Mouse (Mus musculus) embryonic facial prominence, embryonic 13.5 days (tissue): Measurements from ENCODE around the gene Tnnc1. TPM values are rescaled to one million over a fixed set of nuclear protein-coding genes. Genes with fewer than 3 reads are reported as not detected.

Experiments used
- ATAC-seq: fragments of 200-750 bp; cut with Nextera tagmentation; 2 replicates; pipeline ENCODE4 v1.8.0; 2017; ENCODE audit warnings: low read depth; ENCODE audit not compliant: insufficient number of reproducible peaks, insufficient read depth, low FRiP score, low TSS enrichment
- H3K27ac ChIP-seq: fragments of 300-500 bp; sonication (generic); 2 replicates; pipeline ENCODE4 v1.5.1; 2015; ENCODE audit warnings: moderate library complexity, mild to moderate bottlenecking, inconsistent platforms
- H3K27me3 ChIP-seq: fragments of 300-500 bp; sonication (generic); 2 replicates; pipeline ENCODE4 v1.6.1; 2015; ENCODE audit warnings: mild to moderate bottlenecking, inconsistent platforms
- H3K36me3 ChIP-seq: fragments of 300-500 bp; sonication (generic); 2 replicates; pipeline ENCODE4 v1.6.1; 2015; ENCODE audit warnings: mild to moderate bottlenecking, inconsistent platforms
- H3K4me1 ChIP-seq: fragments of 300-500 bp; sonication (generic); 2 replicates; pipeline ENCODE4 v1.6.1; 2015; ENCODE audit warnings: inconsistent platforms
- H3K4me2 ChIP-seq: fragments of 300-500 bp; sonication (generic); 2 replicates; pipeline ENCODE4 v1.6.1; 2015; ENCODE audit warnings: moderate library complexity, mild to moderate bottlenecking, inconsistent platforms
- H3K4me3 ChIP-seq: fragments of 300-500 bp; sonication (generic); 2 replicates; pipeline ENCODE4 v1.5.1; 2015; ENCODE audit warnings: mild to moderate bottlenecking, inconsistent platforms
- H3K9ac ChIP-seq: fragments of 300-500 bp; sonication (generic); 2 replicates; pipeline ENCODE4 v1.6.1; 2015; ENCODE audit warnings: mild to moderate bottlenecking, inconsistent platforms
- H3K9me3 ChIP-seq: fragments of 300-500 bp; sonication (generic); 2 replicates; pipeline ENCODE4 v1.6.1; 2016; ENCODE audit warnings: inconsistent platforms
- WGBS: fragments of 180-500 bp; shearing (Covaris S2); methylation state at CpG from one replicate; pipeline ENCODE4 v1.1.7; 2015; ENCODE audit warnings: mixed read lengths; 5-methylcytosine and 5-hydroxymethylcytosine counted together
- polyA plus RNA-seq: library from polyadenylated mRNA; unstranded; fragments of >200 nt; fragmentation: Nextera tagmentation; extraction: Ambion mirVana; gene quantifications from 2 replicates; pipeline ENCODE4 v1.2.1, GENCODE M21; 2015

Tnnc1 gene
- polyA plus RNA-seq, 1 experiment from 2014 or later: 34.6 TPM

DNA sequence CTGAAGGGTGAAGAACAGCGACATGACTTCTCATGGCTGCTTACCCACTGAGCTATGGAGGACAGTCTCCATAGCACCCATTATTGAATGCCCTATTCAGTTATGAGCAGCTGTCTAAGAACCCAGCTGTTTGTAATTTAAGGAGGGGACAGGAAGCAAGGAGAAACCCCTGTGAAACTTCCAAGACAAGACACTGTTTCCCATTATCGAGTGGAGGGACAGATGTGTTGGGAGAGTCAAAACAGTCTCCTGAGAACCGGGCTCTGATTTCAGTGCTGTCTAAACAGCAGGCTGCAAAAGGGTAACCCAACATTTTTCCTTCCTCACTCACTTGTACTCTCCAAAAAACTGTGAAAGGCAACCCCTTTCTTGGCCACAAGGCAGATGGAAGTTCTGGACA, 32.4 kb downstream of the Tnnc1 start:
- no peak overlapping the region for H3K9ac ChIP-seq
- no peak for ATAC-seq
- H3K4me3 ChIP-seq: no peak overlapping the region
- H3K4me2 ChIP-seq: no peak overlapping the region
- 35% methylated on average over 3 of the region's 3 CpGs for WGBS
- no peaks in the 10 kb centered on the region for H3K36me3 ChIP-seq
- no peaks in the 10 kb centered on the region for H3K9me3 ChIP-seq
- H3K27ac ChIP-seq: no peak overlapping the region
- no peaks in the 10 kb centered on the region for H3K27me3 ChIP-seq
- no peaks in the 10 kb centered on the region; the same call in 1 of the 2 replicates for H3K4me1 ChIP-seq

DNA sequence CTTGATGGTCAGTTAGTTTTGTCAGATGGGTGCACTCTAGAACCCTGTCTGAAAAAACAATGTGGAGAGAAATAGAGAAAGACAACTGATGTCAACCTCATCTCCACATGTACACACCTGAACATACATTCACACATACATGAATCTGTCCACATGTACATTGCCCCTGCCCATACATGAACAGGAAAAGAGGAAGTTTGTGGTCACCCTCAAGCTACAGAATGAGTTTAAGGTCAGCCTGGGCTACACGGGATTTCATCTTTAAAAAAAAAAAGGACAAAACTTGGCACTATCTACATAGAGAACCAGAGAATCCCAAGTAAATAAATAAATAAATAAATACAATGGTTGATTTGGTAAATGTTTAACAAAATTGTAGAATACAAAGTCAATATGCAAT, 36.7 kb downstream of the Tnnc1 start:
- 73% methylated on average over 1 of the region's 1 CpGs for WGBS
- Histone ChIP-seq H3K4me1 (no peaks in the 10 kb centered on the region; the same call in 1 of the 2 replicates), H3K4me3 (no peak overlapping the region), H3K4me2 (no peak overlapping the region), H3K9me3 (no peaks in the 10 kb centered on the region), H3K9ac (no peak overlapping the region), H3K27me3 (no peaks in the 10 kb centered on the region), H3K27ac (no peak overlapping the region), H3K36me3 (no peaks in the 10 kb centered on the region)
- ATAC-seq: no peak

DNA sequence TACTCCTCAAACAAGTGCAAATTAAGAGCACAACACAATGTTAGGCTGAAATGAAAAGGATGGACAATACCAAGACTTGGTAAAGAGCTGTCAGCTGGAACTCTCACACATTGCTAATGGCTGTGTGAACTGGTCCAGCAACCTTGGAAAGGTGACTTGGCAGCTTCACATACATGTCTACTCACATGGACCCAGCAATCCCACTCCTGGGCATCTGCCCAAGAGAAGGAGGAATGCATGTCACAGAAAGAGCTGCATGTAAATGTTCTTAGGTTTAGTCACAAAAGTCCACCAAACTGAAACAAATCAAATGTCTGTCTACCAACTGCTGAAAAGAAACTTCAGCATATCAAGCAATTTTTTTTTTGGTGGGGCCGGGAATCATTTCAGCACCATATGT, 37.8 kb downstream of the Tnnc1 start:
- 78% methylated on average over 1 of the region's 1 CpGs for WGBS
- no peaks in the 10 kb centered on the region for H3K9me3 ChIP-seq

GRCm38 (mm10) chr14:31248396-31248795, 40.3 kb downstream of the Tnnc1 start:
- H3K4me3 ChIP-seq: no peak overlapping the region
- no peak overlapping the region for H3K27ac ChIP-seq
- H3K9ac ChIP-seq: no peak overlapping the region
- no peaks in the 10 kb centered on the region for H3K9me3 ChIP-seq
- H3K36me3 ChIP-seq: peaks cover 6% of the 10 kb centered on the region; the same call in 1 of the 2 replicates
- H3K4me1 ChIP-seq: peaks cover 16% of the 10 kb centered on the region
- H3K4me2 ChIP-seq: no peak overlapping the region
- no peaks in the 10 kb centered on the region for H3K27me3 ChIP-seq
- 91% methylated on average over 6 of the region's 6 CpGs for WGBS
- ATAC-seq: no peak

More for the DNA sequence above, 37.8 kb downstream of the Tnnc1 start:
- Histone ChIP-seq H3K27ac (no peak overlapping the region), H3K9ac (no peak overlapping the region), H3K4me2 (no peak overlapping the region), H3K27me3 (no peaks in the 10 kb centered on the region), H3K4me3 (no peak overlapping the region), H3K4me1 (peaks cover 7% of the 10 kb centered on the region), H3K36me3 (no peaks in the 10 kb centered on the region)
- no peak for ATAC-seq

DNA sequence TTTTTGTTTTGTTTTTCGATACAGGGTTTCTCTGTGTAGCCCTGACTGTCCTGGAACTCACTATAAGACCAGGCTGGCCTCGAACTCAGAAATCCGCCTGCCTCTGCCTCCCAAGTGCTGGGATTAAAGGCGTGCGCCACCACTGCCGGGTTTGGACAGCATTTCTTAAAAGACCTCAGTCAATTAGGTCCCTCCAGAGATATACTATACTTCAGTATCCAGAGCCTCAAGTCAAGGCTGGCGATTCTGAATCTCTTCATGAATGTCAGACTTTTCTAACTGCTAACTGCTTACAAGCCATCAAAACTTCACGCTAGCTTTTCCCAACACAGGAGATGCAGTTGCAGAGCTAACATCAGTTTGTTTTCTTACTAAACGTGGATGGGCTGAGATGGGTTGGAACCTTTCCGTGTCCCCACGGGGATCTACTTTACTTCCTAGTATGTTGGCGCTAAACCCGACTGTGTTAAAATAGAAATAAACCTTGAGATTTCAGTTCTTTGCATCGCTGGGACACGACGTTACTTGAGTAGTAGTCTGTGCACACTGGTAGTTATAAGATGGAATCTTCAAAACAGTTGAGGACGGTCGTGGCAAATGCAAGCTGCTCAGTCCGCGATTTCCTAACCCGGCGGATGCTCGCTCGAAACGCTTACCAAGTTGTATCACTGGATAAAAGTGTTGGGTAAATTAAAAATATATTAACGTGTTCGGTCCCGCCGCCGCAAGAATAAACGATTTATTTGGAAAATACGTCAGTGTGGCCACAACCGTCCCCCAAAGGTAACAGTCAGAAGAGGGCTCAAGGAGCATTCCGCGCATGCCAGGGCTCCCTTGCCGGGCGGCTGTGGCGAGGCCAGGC, 42.3 kb downstream of the Tnnc1 start:
- Histone ChIP-seq H3K9ac (peak overlapping the region; percentile 97), H3K36me3 (peaks cover 27% of the 10 kb centered on the region), H3K4me2 (peak overlapping the region; percentile 83), H3K27me3 (no peaks in the 10 kb centered on the region), H3K27ac (peak overlapping the region; percentile 95), H3K9me3 (no peaks in the 10 kb centered on the region), H3K4me1 (peaks cover 16% of the 10 kb centered on the region), H3K4me3 (peak overlapping the region; percentile 97)
- no peak; the same call in 1 of the 2 replicates for ATAC-seq
- 20% methylated on average over 38 of the region's 38 CpGs for WGBS

DNA sequence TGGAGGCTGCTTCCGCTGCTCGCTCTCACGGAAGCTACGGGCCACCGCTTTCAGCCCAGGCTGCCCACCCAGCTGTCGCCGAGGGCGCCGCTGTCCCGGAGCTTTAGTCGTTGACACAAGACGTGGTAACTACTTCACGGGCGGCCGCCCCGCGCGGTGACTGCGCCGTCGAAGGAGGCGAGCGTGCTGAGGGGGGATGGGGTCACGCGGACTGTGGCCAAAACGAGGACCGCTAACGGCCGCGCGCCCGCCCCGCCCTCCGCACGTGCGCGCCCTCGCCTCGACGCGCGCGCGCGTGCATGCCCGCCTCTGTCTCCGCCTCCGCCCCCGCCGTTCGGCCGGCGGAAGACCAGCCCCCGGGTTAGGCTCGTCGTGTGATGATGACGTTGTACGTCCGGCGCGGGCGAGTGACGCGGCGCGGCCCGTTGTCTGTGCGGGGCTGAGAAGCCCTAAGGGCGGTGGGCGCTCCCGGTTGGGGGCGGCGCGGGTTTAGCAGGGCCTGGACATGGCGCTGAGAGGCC, 43.0 kb downstream of the Tnnc1 start, which contains the start of the genes Phf7 and Bap1:
Gene Phf7 (minus strand): TSS at position 234 of the 521 bp plus-strand sequence.
Gene Bap1 (plus strand): TSS at position 367 of the 521 bp plus-strand sequence.
- Histone ChIP-seq H3K4me2 (peak within 1 kb of the TSS; percentile 83), H3K4me1 (peaks cover 16% of the 10 kb centered on the region), H3K9ac (peak within 1 kb of the TSS; percentile 97), H3K27ac (peak within 1 kb of the TSS; percentile 95), H3K36me3 (peaks cover 34% of the 10 kb centered on the region), H3K4me3 (peak within 1 kb of the TSS; percentile 97), H3K27me3 (no peaks in the 10 kb centered on the region), H3K9me3 (no peaks in the 10 kb centered on the region)
- WGBS: under 1% methylated on average over 75 of the region's 75 CpGs
- ATAC-seq: peak; percentile 90

- H3K4me3 ChIP-seq: peak overlapping the region; percentile 97
- peaks cover 16% of the 10 kb centered on the region for H3K4me1 ChIP-seq
- peak overlapping the region; percentile 83 for H3K4me2 ChIP-seq
- no peak for ATAC-seq
- H3K36me3 ChIP-seq: peaks cover 38% of the 10 kb centered on the region
- H3K27me3 ChIP-seq: no peaks in the 10 kb centered on the region
- WGBS: under 1% methylated on average over 18 of the region's 18 CpGs
- H3K27ac ChIP-seq: peak overlapping the region; percentile 76
- no peaks in the 10 kb centered on the region for H3K9me3 ChIP-seq
- peak overlapping the region; percentile 97 for H3K9ac ChIP-seq
These were observed 43.5 kb downstream of the Tnnc1 start for GRCm38 (mm10) chr14:31251626-31252025.

- H3K9me3 ChIP-seq: no peaks in the 10 kb centered on the region
- H3K9ac ChIP-seq: peak overlapping the region; percentile 97
- no peak for ATAC-seq
- peak overlapping the region; percentile 83 for H3K4me2 ChIP-seq
- no peaks in the 10 kb centered on the region for H3K27me3 ChIP-seq
- 0 out of 2 replicates have a peak overlapping the region, but pooled peaks have one; percentile 76 for H3K27ac ChIP-seq
- H3K4me3 ChIP-seq: peak overlapping the region; percentile 97
- 88% methylated on average over 5 of the region's 5 CpGs for WGBS
- peaks cover 43% of the 10 kb centered on the region for H3K36me3 ChIP-seq
- peaks cover 16% of the 10 kb centered on the region for H3K4me1 ChIP-seq
These were observed 44.0 kb downstream of the Tnnc1 start for GRCm38 (mm10) chr14:31252091-31252490.

DNA sequence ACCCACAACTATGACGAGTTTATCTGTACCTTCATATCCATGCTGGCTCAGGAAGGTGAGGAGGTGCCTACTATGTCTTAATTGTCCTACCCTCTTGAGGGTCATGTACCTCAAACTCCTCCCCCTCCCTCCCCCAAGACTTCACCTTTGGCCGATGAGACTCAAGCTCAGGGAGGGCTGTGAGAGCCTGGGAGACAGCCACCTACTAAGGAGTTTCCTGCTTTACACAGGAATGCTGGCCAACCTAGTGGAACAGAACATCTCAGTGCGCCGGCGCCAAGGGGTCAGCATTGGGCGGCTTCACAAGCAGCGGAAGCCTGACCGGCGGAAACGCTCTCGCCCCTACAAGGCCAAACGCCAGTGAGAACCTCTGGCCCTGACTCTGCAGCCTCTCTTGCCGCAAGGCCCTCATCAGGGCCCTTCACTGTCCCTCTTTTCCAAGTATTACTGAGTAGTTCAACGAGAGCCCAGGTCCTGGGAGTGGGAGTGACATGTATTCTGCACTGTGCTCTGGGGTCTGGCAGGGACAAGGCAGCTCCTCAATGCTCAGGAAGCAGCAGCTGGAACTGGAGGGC, 50.5 kb downstream of the Tnnc1 start:
- WGBS: 95% methylated on average over 14 of the region's 14 CpGs
- H3K36me3 ChIP-seq: peaks cover 99% of the 10 kb centered on the region
- no peaks in the 10 kb centered on the region for H3K27me3 ChIP-seq
- H3K9ac ChIP-seq: no peak overlapping the region
- H3K9me3 ChIP-seq: no peaks in the 10 kb centered on the region
- H3K4me1 ChIP-seq: no peaks in the 10 kb centered on the region
- no peak overlapping the region for H3K4me2 ChIP-seq
- H3K27ac ChIP-seq: no peak overlapping the region
- ATAC-seq: no peak
- H3K4me3 ChIP-seq: no peak overlapping the region

- peaks cover 84% of the 10 kb centered on the region for H3K36me3 ChIP-seq
- ATAC-seq: no peak
- WGBS: 95% methylated on average over 4 of the region's 4 CpGs
These were observed 52.3 kb downstream of the Tnnc1 start for GRCm38 (mm10) chr14:31260374-31260773.

GRCm38 (mm10) chr14:31260932-31261331, 52.8 kb downstream of the Tnnc1 start:
- H3K4me3 ChIP-seq: no peak overlapping the region
- 94% methylated on average over 9 of the region's 9 CpGs for WGBS
- no peak for ATAC-seq
- H3K27me3 ChIP-seq: no peaks in the 10 kb centered on the region
- no peak overlapping the region for H3K4me2 ChIP-seq
- H3K36me3 ChIP-seq: peaks cover 78% of the 10 kb centered on the region
- peaks cover 8% of the 10 kb centered on the region for H3K4me1 ChIP-seq
- H3K9me3 ChIP-seq: no peaks in the 10 kb centered on the region
- H3K27ac ChIP-seq: no peak overlapping the region
- no peak overlapping the region for H3K9ac ChIP-seq

More at GRCm38 (mm10) chr14:31260374-31260773, 52.3 kb downstream of the Tnnc1 start:
- Histone ChIP-seq H3K9ac (no peak overlapping the region), H3K27ac (no peak overlapping the region), H3K4me2 (no peak overlapping the region), H3K4me1 (peaks cover 8% of the 10 kb centered on the region), H3K9me3 (no peaks in the 10 kb centered on the region), H3K4me3 (no peak overlapping the region), H3K27me3 (no peaks in the 10 kb centered on the region)
